Mouse (Mus musculus) MN1 (cell line): ENCODE data around the gene Ncaph.
A peak's percentile ranks its signal among the peaks of the same experiment; 100 is the strongest.
"Not testable (repeated sequence)": the region's sequence is repeated elsewhere in the genome, so short reads cannot be mapped to it uniquely, and the experiment has no call there.

ENCODE experiments used
- DNase-seq: peaks from one replicate; pipeline ENCODE4 v3.0.0-alpha.2; 2016; ENCODE audit warnings: low spot score

The Ncaph gene

GRCm38 (mm10) chr2:127133621-127134461 lies at the start of gene Ncaph:
Ncaph (minus strand) TSS chr2:127133954.
- DNase-seq = peak; percentile 92

GRCm38 (mm10) chr2:127182598-127183381 lies 49.0 kb upstream of the Ncaph start:
- DNase-seq = peak; percentile 81

GRCm38 (mm10) chr2:127166261-127166660 lies 32.5 kb upstream of the Ncaph start:
- DNase-seq = peak; percentile 64

- peak; percentile 32 for DNase-seq
Measured at GRCm38 (mm10) chr2:127165675-127166074, 31.9 kb upstream of the Ncaph start.

- no peak for DNase-seq
Measured at GRCm38 (mm10) chr2:127145699-127146098, 11.9 kb upstream of the Ncaph start.

GRCm38 (mm10) chr2:127143158-127144063 lies 9.7 kb upstream of the Ncaph start, which contains the start of gene Itpripl1:
Itpripl1 (minus strand) TSS chr2:127143442.
- DNase-seq = peak; percentile 61

GRCm38 (mm10) chr2:127142577-127143157 lies 8.9 kb upstream of the Ncaph start:
- DNase-seq = no peak

- no peak for DNase-seq
Measured at GRCm38 (mm10) chr2:127142031-127142430, 8.3 kb upstream of the Ncaph start.

- DNase-seq = no peak
Measured at GRCm38 (mm10) chr2:127140011-127140410, 6.3 kb upstream of the Ncaph start.

- DNase-seq = no peak
Measured at GRCm38 (mm10) chr2:127139605-127140004, 5.9 kb upstream of the Ncaph start.

- DNase-seq = no peak
Measured at GRCm38 (mm10) chr2:127139094-127139493, 5.3 kb upstream of the Ncaph start.

GRCm38 (mm10) chr2:127138449-127138848 lies 4.7 kb upstream of the Ncaph start:
- DNase-seq = peak; percentile 11

- no peak for DNase-seq
Measured at GRCm38 (mm10) chr2:127137838-127138420, 4.2 kb upstream of the Ncaph start.

- DNase-seq = peak; percentile 84
Measured at GRCm38 (mm10) chr2:127136979-127137378, 3.2 kb upstream of the Ncaph start.

GRCm38 (mm10) chr2:127135255-127135654 lies 1.5 kb upstream of the Ncaph start:
- DNase-seq = not testable (repeated sequence)

GRCm38 (mm10) chr2:127131353-127131752 lies 2.4 kb downstream of the Ncaph start:
- DNase-seq = no peak

GRCm38 (mm10) chr2:127128926-127129325 lies 4.8 kb downstream of the Ncaph start:
- no peak for DNase-seq

GRCm38 (mm10) chr2:127121591-127122235 lies 12.0 kb downstream of the Ncaph start:
- no peak for DNase-seq

- DNase-seq = no peak
Measured at GRCm38 (mm10) chr2:127108986-127109385, 24.8 kb downstream of the Ncaph start.

- DNase-seq = no peak
Measured at GRCm38 (mm10) chr2:127092000-127092399, 41.8 kb downstream of the Ncaph start.

GRCm38 (mm10) chr2:127090151-127090550 lies 43.6 kb downstream of the Ncaph start:
- not testable (repeated sequence) for DNase-seq
